Comparison of ENCODE assay signal across 23 mouse cellular contexts in the genomic region with DNA sequence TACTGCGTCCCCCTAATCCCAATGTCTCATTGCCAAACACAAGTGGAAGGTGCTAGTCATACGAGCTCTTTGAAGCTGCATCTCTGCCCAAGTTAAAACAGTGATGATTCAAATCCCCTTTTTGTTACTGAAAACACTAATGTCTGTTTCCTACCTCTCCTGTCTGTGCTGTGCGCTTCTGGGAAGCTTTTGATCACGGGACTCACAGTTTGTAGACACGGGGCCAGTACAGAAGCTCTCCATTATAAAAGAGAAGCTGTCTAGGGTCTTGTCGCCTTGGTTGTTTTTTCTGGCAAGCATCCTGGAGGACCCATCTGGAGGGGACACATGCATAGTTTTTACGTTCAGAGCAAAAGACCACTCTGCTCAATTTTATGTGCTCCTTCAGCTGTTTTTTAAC. TPM values are rescaled to one million over a fixed set of nuclear protein-coding genes. Genes with fewer than 3 reads are reported as not detected.
"Had no signal": no experiment of that assay in that cellular context is flagged by ENCODE, and none has a peak within 500 bp of the region (broad histone marks: within the 10 kb centered on the region; RNA-seq: fewer than 3 reads in every experiment).

No protein-coding gene starts in this region.

- DNase-seq: lung, adult 18-20 months; lung, embryonic 14.5 days; lung, postnatal 10 days; lung, postnatal 4 days; midbrain, embryonic 14.5 days; right cerebral cortex, postnatal 14 days; thymus, adult 2 months; thymus, postnatal 25 days; thymus, postnatal 4 days had no signal

- H3K4me3 ChIP-seq: midbrain, embryonic 10.5 days; myocyte; neural tube, embryonic 13.5 days; neural tube, embryonic 15.5 days; stomach, embryonic 15.5 days had no signal

- H3K27me3 ChIP-seq: neural tube, embryonic 13.5 days; neural tube, embryonic 15.5 days; stomach, embryonic 15.5 days had no signal

- ATAC-seq: midbrain, embryonic 16.5 days had no signal

- H3K36me3 ChIP-seq: midbrain, embryonic 10.5 days; neural tube, embryonic 13.5 days; neural tube, embryonic 15.5 days; stomach, embryonic 15.5 days had no signal

- H3K9ac ChIP-seq: liver, embryonic 14.5 days; lung, embryonic 14.5 days; neural tube, embryonic 13.5 days; neural tube, embryonic 15.5 days; stomach, embryonic 15.5 days had no signal

- H3K9me3 ChIP-seq: midbrain, embryonic 10.5 days; neural tube, embryonic 13.5 days; neural tube, embryonic 15.5 days; stomach, embryonic 15.5 days had no signal

- H3K4me2 ChIP-seq: lung, embryonic 14.5 days; neural tube, embryonic 13.5 days; neural tube, embryonic 15.5 days; stomach, embryonic 15.5 days had no signal

- H3K4me1 ChIP-seq: midbrain, embryonic 10.5 days; neural tube, embryonic 13.5 days; neural tube, embryonic 15.5 days; stomach, embryonic 15.5 days had no signal

- H3K27ac ChIP-seq: liver, embryonic 14.5 days; midbrain, embryonic 10.5 days; neural tube, embryonic 13.5 days; neural tube, embryonic 15.5 days; stomach, embryonic 15.5 days; stomach, postnatal 0 days had no signal

RNA-seq across cellular contexts. Expression of a gene that starts 21.9 kb away (rescaled TPM):
- total RNA-seq: megakaryocyte, adult 5-6 weeks; megakaryocyte-erythroid progenitor cell, adult 5-6 weeks had no signal
- polyA plus RNA-seq: liver, embryonic 14.5 days; liver, embryonic 16.5 days; midbrain, embryonic 10.5 days; midbrain, embryonic 14.5 days; midbrain, embryonic 16.5 days; myocyte; neural tube, embryonic 11.5 days; neural tube, embryonic 13.5 days; neural tube, embryonic 15.5 days; spleen, adult 2 months; thymus, adult 2 months; urinary bladder, adult 2 months had no signal

RNA-seq across cellular contexts. Expression of a gene that starts 33.2 kb away (rescaled TPM):
- total RNA-seq: megakaryocyte-erythroid progenitor cell, adult 5-6 weeks had no signal
